Mouse (Mus musculus) macrophage (primary cell): ENCODE measurements at regions not wholly inside any gene's neighbourhood (a gene's known extent, or its start where the extent isn't known, plus 50 kb on each side); places are given as distances from the start of the nearest gene placed in this dataset.

Experiments used
- H3K27ac ChIP-seq: fragments of 350-480 bp; formaldehyde crosslinking; 2 replicates; pipeline ENCODE4 v1.9.0; 2021
- H3K36me3 ChIP-seq: fragments of 350-480 bp; formaldehyde crosslinking; 2 replicates; pipeline ENCODE4 v1.9.0; 2021; ENCODE audit errors: inconsistent target
- H3K4me3 ChIP-seq: fragments of 350-480 bp; formaldehyde crosslinking; 2 replicates; pipeline ENCODE4 v1.9.0; 2021; ENCODE audit errors: inconsistent target
- H3K79me2 ChIP-seq: fragments of 350-480 bp; formaldehyde crosslinking; 2 replicates; pipeline ENCODE4 v1.9.0; 2021; ENCODE audit errors: inconsistent target
- WGBS: methylation state at CpG from one replicate; pipeline ENCODE4 v1.1.7; 2026; ENCODE audit warnings: inconsistent platforms; ENCODE audit not compliant: missing documents; 5-methylcytosine and 5-hydroxymethylcytosine counted together

DNA sequence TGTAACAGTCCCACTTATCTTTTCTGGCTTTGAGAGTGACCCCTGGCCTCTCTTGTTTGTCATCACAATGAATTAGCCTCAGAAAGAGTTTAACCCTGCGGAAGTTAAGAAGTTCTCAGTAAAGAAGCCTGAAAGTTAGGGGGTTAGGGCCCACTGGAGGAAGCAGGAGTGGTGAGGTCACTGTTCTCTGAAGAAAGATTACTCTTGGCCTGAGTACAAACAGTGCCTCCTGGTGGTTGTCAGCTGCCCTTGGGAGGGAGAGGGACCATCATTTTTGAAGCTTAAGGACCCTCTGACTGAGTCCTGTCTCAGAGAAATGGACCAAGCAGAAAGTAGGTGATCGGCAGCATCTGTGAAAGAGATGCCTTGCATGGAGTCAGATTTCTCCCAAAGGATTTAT lies 318.3 kb upstream of the Id2 start:
- Histone ChIP-seq H3K4me3 (no peak overlapping the region), H3K79me2 (no peaks in the 10 kb centered on the region), H3K36me3 (no peaks in the 10 kb centered on the region), H3K27ac (no peak overlapping the region)
- WGBS, result 57% methylated on average over 2 of the region's 2 CpGs

DNA sequence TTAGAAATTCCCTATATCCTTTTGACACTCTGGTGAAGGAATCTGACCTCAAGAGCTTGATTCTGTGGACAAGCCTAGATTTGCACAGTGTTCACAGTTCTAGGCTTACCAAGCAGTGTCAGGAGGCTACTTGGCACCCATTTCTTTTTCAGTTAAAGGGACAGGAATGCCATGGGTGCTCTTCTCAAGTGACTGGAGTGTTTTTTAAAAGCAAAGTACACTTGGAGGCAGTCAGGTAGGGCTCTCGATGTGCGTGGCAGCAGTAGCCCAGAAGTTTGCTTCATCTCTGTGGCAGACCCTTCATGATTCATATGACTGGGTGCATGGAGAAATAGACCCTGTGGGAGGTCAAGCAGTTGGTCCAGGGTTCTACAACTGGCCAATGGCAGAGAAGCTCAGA lies 310.4 kb upstream of the Id2 start:
- no peaks in the 10 kb centered on the region for H3K79me2 ChIP-seq
- WGBS, result 100% methylated on average over 2 of the region's 2 CpGs
- no peak overlapping the region for H3K27ac ChIP-seq
- H3K36me3 ChIP-seq, result no peaks in the 10 kb centered on the region
- H3K4me3 ChIP-seq, result no peak overlapping the region

GRCm38 (mm10) chr12:25400326-25400725 lies 303.4 kb upstream of the Id2 start:
- WGBS, result 91% methylated on average over 5 of the region's 5 CpGs
- no peaks in the 10 kb centered on the region for H3K79me2 ChIP-seq
- H3K36me3 ChIP-seq, result no peaks in the 10 kb centered on the region
- H3K4me3 ChIP-seq, result no peak overlapping the region
- no peak overlapping the region for H3K27ac ChIP-seq

DNA sequence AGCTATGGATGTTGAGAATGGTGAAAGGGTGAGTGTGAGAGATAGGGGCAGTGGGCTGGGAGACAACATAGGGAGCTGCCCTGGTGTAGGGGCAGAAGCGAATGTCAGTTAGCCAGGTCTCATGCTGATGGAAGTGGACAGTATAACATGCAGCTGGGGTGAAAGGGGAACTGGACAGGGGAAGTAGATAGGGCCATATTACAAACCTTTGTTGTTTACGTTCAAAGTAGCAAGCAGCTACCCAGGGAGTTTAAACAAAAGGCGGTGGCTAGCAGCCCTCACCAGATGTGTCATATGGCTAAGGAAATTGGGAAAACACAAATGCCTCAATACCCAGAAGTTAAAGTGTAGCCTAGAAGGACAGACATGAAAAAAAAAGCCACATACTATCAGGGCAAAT lies 301.8 kb upstream of the Id2 start:
- 35% methylated on average over 3 of the region's 3 CpGs for WGBS
- H3K4me3 ChIP-seq, result no peak overlapping the region

GRCm38 (mm10) chr12:25394326-25394725 lies 297.4 kb upstream of the Id2 start:
- no peak overlapping the region for H3K27ac ChIP-seq
- no peak overlapping the region for H3K4me3 ChIP-seq
- H3K79me2 ChIP-seq, result no peaks in the 10 kb centered on the region
- 71% methylated on average over 3 of the region's 3 CpGs for WGBS
- no peaks in the 10 kb centered on the region for H3K36me3 ChIP-seq

More for the DNA sequence above, 301.8 kb upstream of the Id2 start:
- Histone ChIP-seq H3K36me3 (no peaks in the 10 kb centered on the region), H3K27ac (no peak overlapping the region), H3K79me2 (no peaks in the 10 kb centered on the region)

DNA sequence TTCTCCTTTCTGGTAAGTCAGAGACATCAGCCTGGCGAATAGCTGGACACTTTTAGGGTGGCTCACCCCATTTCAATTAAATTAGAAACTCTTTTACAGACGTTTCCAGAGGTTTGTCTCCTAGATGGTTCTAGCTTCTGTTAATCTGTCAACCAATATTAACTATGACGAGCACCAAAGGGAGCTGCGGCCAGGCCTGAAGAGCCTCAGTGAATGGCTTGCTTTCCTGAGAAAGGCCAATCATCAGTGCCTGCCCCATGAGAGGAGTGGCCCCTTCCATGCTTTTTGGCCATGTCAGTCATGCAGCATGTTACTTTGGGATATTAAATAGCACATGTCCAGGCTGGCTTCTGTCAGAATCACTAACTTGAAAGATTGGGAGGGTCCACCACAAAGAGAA lies 296.6 kb upstream of the Id2 start:
- Histone ChIP-seq H3K27ac (no peak overlapping the region), H3K36me3 (no peaks in the 10 kb centered on the region), H3K4me3 (no peak overlapping the region), H3K79me2 (no peaks in the 10 kb centered on the region)
- WGBS, result 93% methylated on average over 4 of the region's 4 CpGs

DNA sequence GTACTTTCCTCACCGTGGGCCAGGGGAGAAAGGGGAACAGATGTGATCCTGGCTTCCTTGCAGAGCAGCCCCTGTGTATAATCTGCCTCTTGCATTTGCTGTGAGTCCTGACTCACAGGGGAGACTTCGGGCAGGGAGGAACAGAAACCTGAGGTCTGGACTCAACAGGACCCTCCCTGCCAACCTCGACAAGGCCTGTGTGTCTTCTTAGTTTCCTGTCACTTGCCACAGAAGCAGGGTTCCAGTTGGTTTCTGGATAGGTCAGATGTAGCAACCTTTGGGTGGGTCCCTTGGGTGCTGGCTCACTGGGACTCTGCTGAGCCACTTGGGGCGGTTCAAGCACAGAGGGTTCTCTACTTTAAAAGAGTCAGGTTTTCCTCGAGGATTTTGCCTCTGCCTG lies 292.3 kb upstream of the Id2 start:
- no peaks in the 10 kb centered on the region for H3K36me3 ChIP-seq
- whole genome bisulfite sequencing, result 14% methylated on average over 5 of the region's 5 CpGs
- 0 out of 2 replicates have a peak overlapping the region, but pooled peaks have one; percentile 8 for H3K27ac ChIP-seq
- H3K4me3 ChIP-seq, result no peak overlapping the region
- no peaks in the 10 kb centered on the region for H3K79me2 ChIP-seq

DNA sequence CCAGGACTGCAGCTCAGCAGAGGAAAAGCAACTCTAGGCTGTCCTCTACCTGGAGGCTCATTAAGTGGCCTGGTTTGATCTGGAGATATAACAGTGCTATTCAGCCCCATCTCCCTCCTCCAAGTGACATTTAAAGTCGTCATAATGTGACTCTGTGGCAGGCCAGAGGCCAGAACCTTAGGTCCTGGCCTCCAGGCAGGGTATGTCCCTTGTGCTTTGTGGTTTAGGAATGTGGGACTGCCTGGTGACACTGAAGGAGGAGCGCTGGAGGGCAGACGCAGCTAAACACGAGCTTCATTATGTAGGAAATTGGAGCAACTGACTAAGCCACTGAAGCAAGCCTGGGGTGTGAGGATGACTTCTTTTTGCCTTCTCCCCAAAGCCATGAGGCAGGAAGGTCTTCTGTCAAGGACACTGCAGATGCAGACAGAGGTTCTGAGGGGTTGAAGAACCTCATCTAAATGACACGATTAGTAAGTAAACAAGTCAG lies 290.9 kb upstream of the Id2 start:
- WGBS, result 83% methylated on average over 5 of the region's 5 CpGs
- no peaks in the 10 kb centered on the region for H3K36me3 ChIP-seq
- H3K27ac ChIP-seq, result no peak overlapping the region
- no peaks in the 10 kb centered on the region for H3K79me2 ChIP-seq
- H3K4me3 ChIP-seq, result no peak overlapping the region

- Histone ChIP-seq H3K79me2 (no peaks in the 10 kb centered on the region), H3K36me3 (no peaks in the 10 kb centered on the region), H3K4me3 (no peak overlapping the region), H3K27ac (no peak overlapping the region)
- 90% methylated on average over 6 of the region's 6 CpGs for WGBS
Measured at GRCm38 (mm10) chr12:25382961-25383360, 286.0 kb upstream of the Id2 start.

- no peak overlapping the region for H3K4me3 ChIP-seq
- 88% methylated on average over 2 of the region's 2 CpGs for WGBS
- H3K27ac ChIP-seq, result no peak overlapping the region
- H3K79me2 ChIP-seq, result no peaks in the 10 kb centered on the region
- H3K36me3 ChIP-seq, result no peaks in the 10 kb centered on the region
Measured at GRCm38 (mm10) chr12:25382475-25382874, 285.5 kb upstream of the Id2 start.

DNA sequence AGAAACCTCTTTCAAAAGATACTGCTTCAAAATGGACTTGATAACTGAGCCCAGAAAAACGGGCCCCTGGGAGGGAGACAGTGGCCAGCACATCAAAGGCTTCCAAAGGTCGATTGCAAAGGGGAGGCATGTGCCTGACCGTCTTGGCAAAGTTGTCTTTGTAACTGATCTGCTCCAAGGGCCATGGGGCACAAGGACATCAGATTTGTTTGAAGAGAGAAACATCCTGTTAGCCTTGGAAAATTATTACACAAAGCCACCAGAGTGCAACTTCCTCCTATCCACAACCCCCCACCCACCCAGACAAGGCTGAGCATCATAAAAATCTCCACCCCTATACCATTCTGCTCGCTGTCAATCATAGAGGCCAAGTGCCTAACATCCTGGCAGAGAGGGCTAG lies 284.7 kb upstream of the Id2 start:
- H3K79me2 ChIP-seq, result no peaks in the 10 kb centered on the region
- no peak overlapping the region for H3K27ac ChIP-seq
- H3K36me3 ChIP-seq, result no peaks in the 10 kb centered on the region
- WGBS, result 67% methylated on average over 4 of the region's 4 CpGs
- H3K4me3 ChIP-seq, result no peak overlapping the region

DNA sequence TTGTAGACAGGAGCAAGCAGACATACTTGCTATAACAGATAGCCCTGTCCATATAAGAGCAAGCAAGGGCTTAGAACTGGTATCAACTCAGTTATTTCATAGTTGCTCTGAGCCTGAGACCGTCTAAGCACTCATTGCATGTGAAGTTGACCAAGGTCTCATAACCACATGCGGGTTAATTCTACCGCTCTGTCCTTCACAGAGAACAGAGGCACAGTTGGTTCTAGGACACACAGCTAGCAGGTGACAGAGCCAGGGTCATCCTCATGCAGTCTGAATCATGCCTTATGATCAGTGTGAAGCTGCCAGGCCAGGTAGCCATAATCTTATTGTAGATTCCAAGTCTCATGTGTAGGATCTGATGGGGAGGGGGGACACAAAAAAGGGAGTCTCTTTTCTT lies 283.1 kb upstream of the Id2 start:
- no peaks in the 10 kb centered on the region for H3K79me2 ChIP-seq
- H3K27ac ChIP-seq, result no peak overlapping the region
- H3K4me3 ChIP-seq, result no peak overlapping the region
- no peaks in the 10 kb centered on the region for H3K36me3 ChIP-seq
- WGBS, result 97% methylated on average over 3 of the region's 3 CpGs

DNA sequence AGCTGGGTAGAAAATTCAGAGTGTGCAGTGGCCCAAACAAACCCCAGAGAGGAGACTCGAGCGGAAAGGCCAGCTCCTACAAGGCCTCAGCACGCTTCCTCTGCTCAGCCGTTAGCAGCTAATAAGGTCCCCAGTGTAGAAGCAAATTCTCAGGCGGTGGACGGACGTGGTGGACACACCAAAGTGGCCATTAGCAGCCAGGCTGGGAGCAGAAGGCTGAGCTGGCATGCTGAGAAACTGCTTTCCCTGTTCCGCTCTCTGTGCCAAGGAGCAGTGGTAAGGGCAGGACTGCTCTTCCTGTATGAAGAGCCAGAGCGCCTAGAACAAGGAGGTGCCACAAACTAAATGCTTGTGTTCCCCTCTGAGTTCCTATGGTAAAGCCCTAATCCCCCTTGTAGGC lies 282.1 kb upstream of the Id2 start:
- H3K36me3 ChIP-seq, result no peaks in the 10 kb centered on the region
- no peak overlapping the region for H3K27ac ChIP-seq
- 99% methylated on average over 9 of the region's 9 CpGs for WGBS
- H3K4me3 ChIP-seq, result no peak overlapping the region
- no peaks in the 10 kb centered on the region for H3K79me2 ChIP-seq

- no peaks in the 10 kb centered on the region for H3K36me3 ChIP-seq
- H3K27ac ChIP-seq, result no peak overlapping the region
- H3K4me3 ChIP-seq, result no peak overlapping the region
- no peaks in the 10 kb centered on the region for H3K79me2 ChIP-seq
- WGBS, result 40% methylated on average over 6 of the region's 6 CpGs
Measured at GRCm38 (mm10) chr12:25378036-25378645, 281.2 kb upstream of the Id2 start.

DNA sequence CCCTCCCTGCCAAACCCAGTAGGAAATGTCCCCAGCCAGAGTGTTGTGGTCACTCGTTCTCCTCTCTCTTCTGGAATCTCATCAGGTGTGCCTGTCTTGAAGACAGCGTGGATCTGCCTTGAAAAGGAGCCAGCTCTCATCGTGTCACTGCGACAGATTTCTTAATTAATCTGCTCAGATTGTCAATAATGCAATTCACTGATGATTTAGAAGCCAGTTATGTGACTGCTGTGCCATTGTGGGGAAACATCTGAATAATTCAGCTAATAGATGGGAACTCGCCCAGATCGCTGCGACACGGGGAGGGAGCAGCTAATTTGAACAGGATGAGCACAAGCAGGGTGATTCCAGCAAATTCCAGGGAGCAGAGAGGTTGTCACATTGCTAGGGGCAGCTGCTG lies 279.5 kb upstream of the Id2 start:
- 90% methylated on average over 8 of the region's 8 CpGs for WGBS
- H3K27ac ChIP-seq, result no peak overlapping the region
- no peaks in the 10 kb centered on the region for H3K79me2 ChIP-seq
- H3K4me3 ChIP-seq, result no peak overlapping the region
- H3K36me3 ChIP-seq, result no peaks in the 10 kb centered on the region

DNA sequence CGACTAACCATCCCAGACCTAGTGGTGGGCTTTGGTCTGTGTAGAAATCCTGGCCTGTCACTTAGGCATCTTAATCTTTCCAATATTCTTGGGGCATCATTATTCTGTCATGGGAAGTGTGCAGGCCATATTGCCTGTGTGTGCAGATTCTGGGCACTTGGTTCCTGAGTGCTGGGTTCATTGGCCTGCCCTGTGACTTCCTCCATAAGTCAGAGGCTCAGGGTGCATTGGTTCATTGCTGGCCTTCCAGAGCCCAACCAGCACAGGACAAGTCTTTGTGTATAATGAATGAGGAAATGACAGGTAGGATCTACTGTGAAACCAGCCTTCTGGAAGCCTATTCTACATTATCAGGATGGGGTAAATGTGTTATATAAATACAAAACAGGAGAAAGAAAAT lies 270.6 kb upstream of the Id2 start:
- no peaks in the 10 kb centered on the region for H3K36me3 ChIP-seq
- WGBS, result 90% methylated on average over 1 of the region's 1 CpGs
- no peak overlapping the region for H3K4me3 ChIP-seq
- no peaks in the 10 kb centered on the region for H3K79me2 ChIP-seq
- no peak overlapping the region for H3K27ac ChIP-seq
